Mouse (Mus musculus) limb, embryonic 11.5 days (tissue): ENCODE data around the gene Ern1. TPM values are rescaled to one million over a fixed set of nuclear protein-coding genes. Genes with fewer than 3 reads are reported as not detected.
A peak's percentile ranks its signal among the peaks of the same experiment; 100 is the strongest.

Experiments used
- ATAC-seq: fragments of 200-750 bp; cut with Nextera tagmentation; 2 replicates; pipeline ENCODE4 v1.8.0; 2017; ENCODE audit warnings: low read depth; ENCODE audit not compliant: insufficient number of reproducible peaks, low FRiP score, low TSS enrichment
- DNase-seq: peaks from one replicate; pipeline ENCODE4 v3.0.0-alpha.2; 2015; ENCODE audit warnings: low spot score
- H3K27ac ChIP-seq: fragments of 300-500 bp; sonication (generic); replicated peaks from 2 replicates; pipeline ENCODE4 v1.5.1; 2014; ENCODE audit warnings: low read depth, mild to moderate bottlenecking, low read length
- H3K27me3 ChIP-seq: fragments of 300-500 bp; sonication (generic); 2 replicates; pipeline ENCODE4 v1.6.1; 2014; ENCODE audit warnings: mild to moderate bottlenecking, low read length, mixed read lengths; ENCODE audit not compliant: control insufficient read depth, insufficient read depth
- H3K36me3 ChIP-seq: fragments of 300-500 bp; sonication (generic); 2 replicates; pipeline ENCODE4 v1.6.1; 2014; ENCODE audit warnings: mild to moderate bottlenecking, low read length, moderate library complexity, mixed read lengths; ENCODE audit not compliant: control insufficient read depth, insufficient read depth
- H3K4me1 ChIP-seq: fragments of 300-500 bp; sonication (generic); 2 replicates; pipeline ENCODE4 v1.6.1; 2014; ENCODE audit warnings: low read length, mixed read lengths; ENCODE audit not compliant: control insufficient read depth, insufficient read depth
- H3K4me2 ChIP-seq: fragments of 300-500 bp; sonication (generic); 2 replicates; pipeline ENCODE4 v1.6.1; 2014; ENCODE audit warnings: low read depth, mild to moderate bottlenecking, moderate library complexity; ENCODE audit not compliant: severe bottlenecking
- H3K4me3 ChIP-seq: fragments of 300-500 bp; sonication (generic); 2 replicates; pipeline ENCODE4 v1.5.1; 2014; ENCODE audit warnings: low read depth, low read length
- H3K9ac ChIP-seq: fragments of 300-500 bp; sonication (generic); 2 replicates; pipeline ENCODE4 v1.6.1; 2014; ENCODE audit warnings: mild to moderate bottlenecking, low read length
- H3K9me3 ChIP-seq: fragments of 300-500 bp; sonication (generic); 2 replicates; pipeline ENCODE4 v1.6.1; 2016; ENCODE audit warnings: low read length; ENCODE audit not compliant: control insufficient read depth
- WGBS: fragments of 180-500 bp; shearing (Covaris S2); extraction: QIAGEN DNeasy Blood & Tissue Kit; methylation state at CpG from one replicate; pipeline ENCODE4 v1.1.7; 2014; 5-methylcytosine and 5-hydroxymethylcytosine counted together
- polyA plus RNA-seq: library from polyadenylated mRNA; unstranded; fragments of >200 nt; fragmentation: Nextera tagmentation; extraction: Ambion mirVana; gene quantifications from 2 replicates; pipeline ENCODE4 v1.2.1, GENCODE M21; 2014

Ern1 gene
- polyA plus RNA-seq, 1 experiment from 2014 or later = 6.9 TPM

- H3K4me1 ChIP-seq = peaks cover 8% of the 10 kb centered on the region; the same call in 1 of the 2 replicates
- H3K4me2 ChIP-seq = no peak overlapping the region
- peaks cover 7% of the 10 kb centered on the region for H3K36me3 ChIP-seq
- no peaks in the 10 kb centered on the region for H3K27me3 ChIP-seq
- 91% methylated on average over 14 of the region's 14 CpGs for WGBS
- H3K9me3 ChIP-seq = no peaks in the 10 kb centered on the region
- H3K4me3 ChIP-seq = no peak overlapping the region
- H3K27ac ChIP-seq = no peak overlapping the region
- no peak for DNase-seq
- no peak for ATAC-seq
- no peak overlapping the region for H3K9ac ChIP-seq
Observed at GRCm38 (mm10) chr11:106511236-106512005, 23.8 kb upstream of the Ern1 start.

DNA sequence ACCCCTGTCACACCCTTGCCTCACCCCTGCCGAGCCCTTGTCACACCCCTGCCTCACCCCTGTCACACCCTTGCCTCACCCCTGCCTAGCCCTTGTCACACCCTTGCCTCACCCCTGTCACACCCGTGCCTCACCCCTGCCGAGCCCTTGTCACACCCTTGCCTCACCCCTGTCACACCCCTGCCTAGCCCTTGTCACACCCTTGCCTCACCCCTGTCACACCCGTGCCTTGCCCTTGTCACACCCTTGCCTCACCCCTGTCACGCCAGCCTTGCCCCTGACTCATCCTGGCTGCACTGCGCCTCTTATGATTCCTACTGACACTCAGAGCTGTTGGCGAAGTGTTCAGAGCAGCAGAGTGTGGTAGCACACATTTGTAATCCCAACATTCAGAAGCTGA lies 20.0 kb upstream of the Ern1 start:
- no peak overlapping the region; the same call in 1 of the 2 replicates for H3K9ac ChIP-seq
- WGBS = 87% methylated on average over 7 of the region's 7 CpGs

DNA sequence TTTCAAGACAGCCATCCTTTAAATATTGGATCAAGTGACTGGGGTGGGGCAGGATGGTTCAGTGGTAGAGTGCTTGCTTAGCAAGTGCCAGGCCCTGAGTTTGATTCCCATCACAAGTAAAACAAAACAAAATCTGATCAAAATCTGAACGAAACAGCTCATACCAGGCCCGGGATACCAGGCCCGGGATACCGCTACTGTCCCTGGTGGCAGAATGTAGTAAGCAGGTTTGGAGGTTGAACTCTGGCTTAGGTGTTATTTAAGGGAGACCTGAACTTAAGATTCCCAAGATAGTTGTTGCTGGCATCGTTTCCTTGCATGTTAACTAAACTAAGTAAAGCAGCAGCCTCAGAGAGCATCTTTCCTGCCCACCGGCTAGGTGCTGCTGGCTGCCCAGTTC lies 18.6 kb upstream of the Ern1 start:
- H3K4me3 ChIP-seq = no peak overlapping the region
- H3K36me3 ChIP-seq = peaks cover 5% of the 10 kb centered on the region
- 92% methylated on average over 6 of the region's 6 CpGs for WGBS
- DNase-seq (no peak), ATAC-seq (no peak)
- H3K4me1 ChIP-seq = no peaks in the 10 kb centered on the region
- H3K9ac ChIP-seq = no peak overlapping the region
- no peaks in the 10 kb centered on the region for H3K27me3 ChIP-seq
- H3K27ac ChIP-seq = no peak overlapping the region
- H3K9me3 ChIP-seq = no peaks in the 10 kb centered on the region
- H3K4me2 ChIP-seq = no peak overlapping the region

More for the DNA sequence above, 20.0 kb upstream of the Ern1 start:
- Histone ChIP-seq H3K4me2 (no peak overlapping the region), H3K27ac (no peak overlapping the region), H3K9me3 (no peaks in the 10 kb centered on the region), H3K4me1 (no peaks in the 10 kb centered on the region), H3K4me3 (no peak overlapping the region), H3K27me3 (no peaks in the 10 kb centered on the region), H3K36me3 (peaks cover 5% of the 10 kb centered on the region)
- DNase-seq = no peak
- ATAC-seq = no peak

DNA sequence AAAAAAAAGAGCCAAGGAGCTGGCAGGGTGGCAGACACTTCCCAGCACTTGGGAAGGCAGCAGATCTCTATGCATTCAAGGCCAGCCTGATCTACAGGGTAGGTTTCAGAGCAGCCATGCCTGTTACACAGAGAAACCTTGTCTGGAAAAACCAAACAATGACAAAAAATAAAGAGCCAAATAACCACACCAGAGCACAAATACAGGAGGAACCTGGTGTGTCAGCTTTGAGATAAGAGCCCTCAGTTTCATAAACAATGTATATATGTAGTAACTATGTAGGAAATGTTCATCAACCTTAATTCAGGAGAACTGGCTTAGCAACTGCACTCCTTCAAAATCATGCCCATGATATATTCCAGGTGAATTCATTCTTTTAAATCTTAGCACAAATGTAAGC lies 16.5 kb upstream of the Ern1 start:
- no peak for ATAC-seq
- no peaks in the 10 kb centered on the region for H3K9me3 ChIP-seq

GRCm38 (mm10) chr11:106503425-106503717 lies 15.7 kb upstream of the Ern1 start:
- no peaks in the 10 kb centered on the region; the same call in 1 of the 2 replicates for H3K36me3 ChIP-seq
- H3K4me2 ChIP-seq = no peak overlapping the region
- no peaks in the 10 kb centered on the region for H3K4me1 ChIP-seq
- no peaks in the 10 kb centered on the region for H3K27me3 ChIP-seq
- no peak overlapping the region for H3K4me3 ChIP-seq
- ATAC-seq = no peak
- no peak for DNase-seq
- H3K27ac ChIP-seq = no peak overlapping the region; the same call in 1 of the 2 replicates
- no peak overlapping the region for H3K9ac ChIP-seq
- 84% methylated on average over 4 of the region's 4 CpGs for WGBS
- H3K9me3 ChIP-seq = no peaks in the 10 kb centered on the region

More for the DNA sequence above, 16.5 kb upstream of the Ern1 start:
- Histone ChIP-seq H3K9ac (no peak overlapping the region), H3K27ac (no peak overlapping the region), H3K27me3 (no peaks in the 10 kb centered on the region), H3K4me2 (no peak overlapping the region), H3K36me3 (peaks cover 3% of the 10 kb centered on the region), H3K4me1 (no peaks in the 10 kb centered on the region), H3K4me3 (no peak overlapping the region)
- DNase-seq = no peak

DNA sequence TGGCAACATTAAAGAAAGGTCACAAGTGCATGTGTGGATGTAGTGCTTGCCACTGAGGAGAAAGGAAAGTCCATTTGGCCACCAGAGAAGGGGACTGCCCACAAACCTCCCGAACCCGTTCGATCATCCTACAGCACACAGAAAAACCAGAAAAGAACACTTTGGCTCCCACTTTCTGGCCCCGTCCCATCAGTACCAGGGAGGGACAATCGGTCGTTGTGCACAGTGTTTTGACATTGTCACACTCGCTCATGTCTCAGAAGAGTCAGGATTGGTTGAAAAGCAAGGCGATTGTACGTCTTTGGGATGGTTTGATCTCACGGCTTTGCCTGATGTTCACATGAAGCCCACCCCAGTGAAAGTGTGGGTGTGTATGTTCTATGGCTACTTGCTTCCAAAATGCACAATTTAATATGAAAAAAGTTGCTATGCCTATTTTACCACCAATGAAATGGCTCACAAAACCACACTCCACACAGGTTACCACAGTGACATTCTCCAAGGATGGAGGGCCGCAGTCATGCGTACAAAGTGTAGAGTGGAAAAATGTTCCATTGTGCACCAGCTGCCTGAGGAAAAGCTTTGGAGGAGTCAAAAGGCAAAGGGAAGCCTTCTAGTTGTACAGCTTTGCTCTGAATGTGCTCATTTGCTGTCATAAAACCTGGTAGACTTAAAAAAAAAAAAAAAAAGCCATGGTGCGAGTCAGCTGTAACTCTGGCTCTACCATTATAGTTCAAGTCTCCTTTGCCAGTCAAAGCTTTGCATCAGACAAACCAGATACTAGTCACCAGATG lies 15.2 kb upstream of the Ern1 start:
- Histone ChIP-seq H3K27ac (peak overlapping the region; percentile 52; the same call in 1 of the 2 replicates), H3K36me3 (no peaks in the 10 kb centered on the region; the same call in 1 of the 2 replicates), H3K27me3 (no peaks in the 10 kb centered on the region), H3K4me3 (no peak overlapping the region), H3K9me3 (no peaks in the 10 kb centered on the region), H3K9ac (no peak overlapping the region), H3K4me1 (no peaks in the 10 kb centered on the region), H3K4me2 (no peak overlapping the region)
- ATAC-seq (no peak), DNase-seq (no peak)
- 69% methylated on average over 13 of the region's 13 CpGs for WGBS

DNA sequence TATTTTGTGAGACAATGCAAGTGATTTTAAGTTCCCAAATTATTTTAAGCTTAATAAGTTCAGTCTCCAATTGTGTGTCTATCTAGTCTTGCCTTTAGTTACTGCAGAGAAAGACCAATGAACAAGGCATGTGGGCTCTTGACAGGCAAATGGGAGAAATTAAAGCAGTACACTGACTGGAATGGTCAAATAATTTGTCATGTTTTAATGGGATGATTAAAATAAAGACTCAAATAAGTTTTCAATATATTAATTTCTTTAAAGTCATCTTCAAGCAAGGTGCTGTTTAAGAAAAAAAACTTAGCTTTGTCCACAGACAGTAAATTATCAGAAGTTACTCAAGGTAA lies 14.5 kb upstream of the Ern1 start:
- H3K4me2 ChIP-seq = peak overlapping the region; percentile 65; the same call in 1 of the 2 replicates
- DNase-seq = no peak
- no peaks in the 10 kb centered on the region for H3K4me1 ChIP-seq
- H3K9ac ChIP-seq = no peak overlapping the region; the same call in 1 of the 2 replicates
- H3K9me3 ChIP-seq = no peaks in the 10 kb centered on the region
- ATAC-seq = no peak
- peak overlapping the region; percentile 99; the same call in 1 of the 2 replicates for H3K27ac ChIP-seq
- no peak overlapping the region for H3K4me3 ChIP-seq
- no peaks in the 10 kb centered on the region for H3K27me3 ChIP-seq
- no peaks in the 10 kb centered on the region; the same call in 1 of the 2 replicates for H3K36me3 ChIP-seq

- no peaks in the 10 kb centered on the region for H3K27me3 ChIP-seq
Observed at GRCm38 (mm10) chr11:106501308-106502158, 13.9 kb upstream of the Ern1 start.

More at GRCm38 (mm10) chr11:106501308-106502158, 13.9 kb upstream of the Ern1 start:
- Histone ChIP-seq H3K27ac (peak overlapping the region; percentile 99), H3K9ac (peak overlapping the region; percentile 100), H3K36me3 (no peaks in the 10 kb centered on the region), H3K4me2 (peak overlapping the region; percentile 65), H3K4me3 (peak overlapping the region; percentile 94), H3K4me1 (no peaks in the 10 kb centered on the region), H3K9me3 (no peaks in the 10 kb centered on the region)
- DNase-seq = peak; percentile 77
- 3% methylated on average over 22 of the region's 22 CpGs for WGBS
- ATAC-seq = peak; percentile 58
